Mouse (Mus musculus): ENCODE results near the gene Celf5.
A peak's percentile ranks its signal among the peaks of the same experiment; 100 is the strongest.
"Not testable (repeated sequence)": the region's sequence is repeated elsewhere in the genome, so short reads cannot be mapped to it uniquely, and the experiment has no call there.

Gene Celf5

GRCm38 (mm10) chr10:81454106-81454505 lies 28.4 kb downstream of the Celf5 start:
- DNase-seq (ENCODE audit: extremely low spot score, low spot score), result no peak

GRCm38 (mm10) chr10:81452947-81453288 lies 29.6 kb downstream of the Celf5 start:
- DNase-seq (ENCODE audit: extremely low spot score, low spot score), result no peak

- DNase-seq (ENCODE audit: extremely low spot score, low spot score), result no peak
Observed at GRCm38 (mm10) chr10:81452237-81452946, 30.1 kb downstream of the Celf5 start.

- DNase-seq (ENCODE audit: extremely low spot score, low spot score), result no peak
Observed at GRCm38 (mm10) chr10:81451365-81451745, 31.2 kb downstream of the Celf5 start.

GRCm38 (mm10) chr10:81450641-81451364 lies 31.7 kb downstream of the Celf5 start:
- DNase-seq (ENCODE audit: extremely low spot score, low spot score), result no peak

- peak; percentile 88 for DNase-seq (ENCODE audit: extremely low spot score, low spot score)
Observed at GRCm38 (mm10) chr10:81450140-81450539, 32.4 kb downstream of the Celf5 start.

- not testable (repeated sequence) for DNase-seq (ENCODE audit: extremely low spot score, low spot score)
Observed at GRCm38 (mm10) chr10:81445516-81445915, 37.0 kb downstream of the Celf5 start.

- no peak for DNase-seq (ENCODE audit: extremely low spot score, low spot score)
Observed at GRCm38 (mm10) chr10:81441019-81441418, 41.5 kb downstream of the Celf5 start.

- DNase-seq (ENCODE audit: extremely low spot score, low spot score), result no peak
Observed at GRCm38 (mm10) chr10:81435436-81435835, 47.1 kb downstream of the Celf5 start.

GRCm38 (mm10) chr10:81434361-81435263 lies 47.9 kb downstream of the Celf5 start:
- no peak for DNase-seq (ENCODE audit: extremely low spot score, low spot score)

- DNase-seq (ENCODE audit: extremely low spot score, low spot score), result no peak
Observed at GRCm38 (mm10) chr10:81433541-81434289, 48.8 kb downstream of the Celf5 start.

- peak; percentile 75 for DNase-seq (ENCODE audit: extremely low spot score, low spot score)
Observed at GRCm38 (mm10) chr10:81432868-81433262, 49.6 kb downstream of the Celf5 start.

- peak; percentile 14 for DNase-seq (ENCODE audit: extremely low spot score, low spot score)
Observed at GRCm38 (mm10) chr10:81432169-81432867, 50.2 kb downstream of the Celf5 start.

GRCm38 (mm10) chr10:81431526-81432168 lies 50.9 kb downstream of the Celf5 start:
- peak; percentile 44 for DNase-seq (ENCODE audit: extremely low spot score, low spot score)

- DNase-seq (ENCODE audit: extremely low spot score, low spot score), result peak; percentile 48
Observed at GRCm38 (mm10) chr10:81430831-81431525, 51.5 kb downstream of the Celf5 start.

GRCm38 (mm10) chr10:81430141-81430830 lies 52.2 kb downstream of the Celf5 start:
- peak; percentile 79 for DNase-seq (ENCODE audit: extremely low spot score, low spot score)

- peak; percentile 67 for DNase-seq (ENCODE audit: extremely low spot score, low spot score)
Observed at GRCm38 (mm10) chr10:81429605-81430061, 52.9 kb downstream of the Celf5 start.

- DNase-seq (ENCODE audit: extremely low spot score, low spot score), result peak; percentile 13
Observed at GRCm38 (mm10) chr10:81429092-81429491, 53.4 kb downstream of the Celf5 start.

GRCm38 (mm10) chr10:81428507-81428870 lies 54.0 kb downstream of the Celf5 start:
- DNase-seq (ENCODE audit: extremely low spot score, low spot score), result no peak

Measured in neural tube, embryonic 10.5 days (tissue).